Mouse (Mus musculus) gonadal fat pad, adult 2 months (tissue): ENCODE data around the gene Klhl10. TPM values are rescaled to one million over a fixed set of nuclear protein-coding genes. Genes with fewer than 3 reads are reported as not detected.

ENCODE experiments used
- DNase-seq: peaks from one replicate; pipeline ENCODE4 v3.0.0-alpha.2; 2012; ENCODE audit warnings: low read depth
- polyA plus RNA-seq: library from polyadenylated mRNA; depleted of rRNA; stranded (reverse); fragments of >200 nt; gene quantifications from 2 replicates; pipeline ENCODE4 v1.2.3, GENCODE M21; 2012

The Klhl10 gene
- polyA plus RNA-seq, 1 experiment, result 2.8 TPM

- DNase-seq, result no peak
Measured at GRCm38 (mm10) chr11:100462699-100463098, 21.0 kb downstream of the Klhl10 start.

- DNase-seq, result no peak
Measured at GRCm38 (mm10) chr11:100465229-100465792, 23.6 kb downstream of the Klhl10 start.

- no peak for DNase-seq
Measured at GRCm38 (mm10) chr11:100465833-100466232, 24.1 kb downstream of the Klhl10 start.

GRCm38 (mm10) chr11:100471352-100472196 lies 29.9 kb downstream of the Klhl10 start:
- no peak for DNase-seq

- peak; percentile 24 for DNase-seq
Measured at GRCm38 (mm10) chr11:100472197-100472934, 30.6 kb downstream of the Klhl10 start, which contains the start of gene Klhl11. Klhl11 (minus strand) TSS chr11:100472741.

GRCm38 (mm10) chr11:100472935-100473295 lies 31.2 kb downstream of the Klhl10 start:
- DNase-seq, result no peak

- no peak for DNase-seq
Measured at GRCm38 (mm10) chr11:100476281-100476680, 34.6 kb downstream of the Klhl10 start.

- no peak for DNase-seq
Measured at GRCm38 (mm10) chr11:100479152-100479551, 37.4 kb downstream of the Klhl10 start.

- DNase-seq, result no peak
Measured at GRCm38 (mm10) chr11:100484461-100484860, 42.7 kb downstream of the Klhl10 start.

- DNase-seq, result no peak
Measured at GRCm38 (mm10) chr11:100485801-100486538, 44.3 kb downstream of the Klhl10 start.

GRCm38 (mm10) chr11:100490951-100491350 lies 49.2 kb downstream of the Klhl10 start:
- no peak for DNase-seq

GRCm38 (mm10) chr11:100493771-100494170 lies 52.1 kb downstream of the Klhl10 start:
- no peak for DNase-seq

- no peak for DNase-seq
Measured at GRCm38 (mm10) chr11:100500241-100500640, 58.5 kb downstream of the Klhl10 start.

- no peak for DNase-seq
Measured at GRCm38 (mm10) chr11:100500651-100501050, 58.9 kb downstream of the Klhl10 start.

- DNase-seq, result no peak
Measured at GRCm38 (mm10) chr11:100501321-100501720, 59.6 kb downstream of the Klhl10 start.

GRCm38 (mm10) chr11:100504990-100505660 lies 63.4 kb downstream of the Klhl10 start:
- peak; percentile 95 for DNase-seq

GRCm38 (mm10) chr11:100505997-100506396 lies 64.3 kb downstream of the Klhl10 start:
- DNase-seq, result peak; percentile 78
